Mouse (Mus musculus) erythroblast, embryonic 14.5 days (primary cell): Measurements from ENCODE around the gene Tmc6.

ENCODE experiments used
- GATA1 ChIP-seq: IDR thresholded peaks from 2 replicates; pipeline ENCODE4 v1.6.1; 2012; ENCODE audit warnings: low read length, inconsistent platforms, mixed read lengths
- TAL1 ChIP-seq: IDR thresholded peaks from 3 replicates; pipeline ENCODE4 v1.6.1; 2012; ENCODE audit warnings: low read length, inconsistent platforms, mixed read lengths

- no peak for TF ChIP-seq GATA1
- no peak for TF ChIP-seq TAL1
Observed at GRCm38 (mm10) chr11:117776085-117776792, 5.8 kb downstream of the Tmc6 start.
